Mouse (Mus musculus) forebrain, postnatal 0 days (tissue): ENCODE measurements around the gene Abhd17c. TPM values are rescaled to one million over a fixed set of nuclear protein-coding genes. Genes with fewer than 3 reads are reported as not detected.
"Not testable (repeated sequence)": the region's sequence is repeated elsewhere in the genome, so short reads cannot be mapped to it uniquely, and the experiment has no call there.

Source experiments
- ATAC-seq: fragments of 200-750 bp; cut with Nextera tagmentation; 2 replicates; pipeline ENCODE4 v1.8.0; 2017; ENCODE audit warnings: mild to moderate bottlenecking, moderate library complexity
- DNase-seq: peaks from one replicate; pipeline ENCODE4 v3.0.0-alpha.2; 2015
- H3K27ac ChIP-seq: fragments of 300-500 bp; sonication (generic); 2 replicates; pipeline ENCODE4 v1.5.1; 2014; ENCODE audit warnings: low read depth, mild to moderate bottlenecking, antibody characterized with exemption, low read length, moderate library complexity, mixed read lengths
- H3K27me3 ChIP-seq: fragments of 300-500 bp; sonication (generic); 2 replicates; pipeline ENCODE4 v1.6.1; 2014; ENCODE audit warnings: mild to moderate bottlenecking, low read length, mixed read lengths; ENCODE audit not compliant: insufficient read depth
- H3K36me3 ChIP-seq: fragments of 300-500 bp; sonication (generic); 2 replicates; pipeline ENCODE4 v1.6.1; 2014; ENCODE audit warnings: mild to moderate bottlenecking, moderate library complexity; ENCODE audit not compliant: insufficient read depth
- H3K4me1 ChIP-seq: fragments of 300-500 bp; sonication (generic); 2 replicates; pipeline ENCODE4 v1.6.1; 2014; ENCODE audit warnings: antibody characterized with exemption; ENCODE audit not compliant: insufficient read depth
- H3K4me2 ChIP-seq: fragments of 300-500 bp; sonication (generic); 2 replicates; pipeline ENCODE4 v1.6.1; 2014; ENCODE audit warnings: low read depth, mild to moderate bottlenecking, moderate library complexity
- H3K4me3 ChIP-seq: fragments of 300-500 bp; sonication (generic); 2 replicates; pipeline ENCODE4 v1.5.1; 2014; ENCODE audit warnings: low read depth, low read length, mixed read lengths
- H3K9ac ChIP-seq: fragments of 300-500 bp; sonication (generic); 2 replicates; pipeline ENCODE4 v1.6.1; 2014; ENCODE audit warnings: mild to moderate bottlenecking
- H3K9me3 ChIP-seq: fragments of 300-500 bp; sonication (generic); 2 replicates; pipeline ENCODE4 v1.6.1; 2016; ENCODE audit warnings: low read length
- CTCF ChIP-seq: sonication (generic); IDR thresholded peaks from 2 replicates; pipeline ENCODE4 v1.5.1; 2016; ENCODE audit warnings: antibody characterized with exemption, control low read depth, low read depth
- WGBS: fragments of 180-500 bp; shearing (Covaris S2); extraction: QIAGEN DNeasy Blood & Tissue Kit; methylation state at CpG from one replicate; pipeline ENCODE4 v1.1.7; 2014; 5-methylcytosine and 5-hydroxymethylcytosine counted together
- polyA plus RNA-seq: library from polyadenylated mRNA; unstranded; fragments of >200 nt; fragmentation: Nextera tagmentation; extraction: Ambion mirVana; gene quantifications from 2 replicates; pipeline ENCODE4 v1.2.1, GENCODE M21; 2015
- total RNA-seq: library from RNA; depleted of rRNA; stranded (reverse); fragments of >200 nt; gene quantifications from 2 replicates; pipeline ENCODE4 v1.2.3, GENCODE M21; 2014

Abhd17c gene
- total and polyA plus RNA-seq, 2 experiments from 2014 or later = 92.9 to 102 TPM

GRCm38 (mm10) chr7:84184703-84185102 lies 33.0 kb upstream of the Abhd17c start:
- DNase-seq = no peak

GRCm38 (mm10) chr7:84178809-84179208 lies 27.1 kb upstream of the Abhd17c start:
- H3K4me3 ChIP-seq, H3K27me3 ChIP-seq, H3K9me3 ChIP-seq, H3K27ac ChIP-seq, H3K4me1 ChIP-seq, H3K9ac ChIP-seq, ATAC-seq, DNase-seq, H3K4me2 ChIP-seq, H3K36me3 ChIP-seq: not testable (repeated sequence)
- 97% methylated on average over 2 of the region's 2 CpGs for WGBS

More at GRCm38 (mm10) chr7:84184703-84185102, 33.0 kb upstream of the Abhd17c start:
- Histone ChIP-seq H3K36me3 (no peaks in the 10 kb centered on the region), H3K4me1 (no peaks in the 10 kb centered on the region), H3K9ac (no peak overlapping the region), H3K4me2 (no peak overlapping the region), H3K9me3 (no peaks in the 10 kb centered on the region), H3K27ac (peak overlapping the region; percentile 55; the same call in 1 of the 2 replicates), H3K27me3 (no peaks in the 10 kb centered on the region), H3K4me3 (no peak overlapping the region)
- TF ChIP-seq CTCF = no peak
- WGBS = 74% methylated on average over 3 of the region's 3 CpGs
- ATAC-seq = no peak

- ATAC-seq (peak; percentile 92), DNase-seq (peak; percentile 71)
- Histone ChIP-seq H3K9ac (no peak overlapping the region), H3K36me3 (no peaks in the 10 kb centered on the region), H3K4me1 (no peaks in the 10 kb centered on the region), H3K27me3 (no peaks in the 10 kb centered on the region), H3K4me3 (no peak overlapping the region), H3K4me2 (no peak overlapping the region), H3K27ac (peak overlapping the region; percentile 60; the same call in 1 of the 2 replicates), H3K9me3 (no peaks in the 10 kb centered on the region)
- 52% methylated on average over 11 of the region's 11 CpGs for WGBS
- no peak for TF ChIP-seq CTCF
Observed at GRCm38 (mm10) chr7:84174655-84175448, 23.2 kb upstream of the Abhd17c start.

GRCm38 (mm10) chr7:84173394-84173793 lies 21.7 kb upstream of the Abhd17c start:
- Histone ChIP-seq H3K4me2 (no peak overlapping the region), H3K4me3 (no peak overlapping the region), H3K4me1 (no peaks in the 10 kb centered on the region), H3K27me3 (no peaks in the 10 kb centered on the region), H3K9ac (no peak overlapping the region), H3K36me3 (no peaks in the 10 kb centered on the region), H3K9me3 (no peaks in the 10 kb centered on the region), H3K27ac (no peak overlapping the region)
- 89% methylated on average over 4 of the region's 4 CpGs for WGBS
- TF ChIP-seq CTCF = no peak
- DNase-seq = no peak
- ATAC-seq = no peak

- no peak for TF ChIP-seq CTCF
- Histone ChIP-seq H3K4me2 (no peak overlapping the region), H3K27ac (no peak overlapping the region), H3K4me3 (no peak overlapping the region), H3K27me3 (no peaks in the 10 kb centered on the region), H3K9me3 (no peaks in the 10 kb centered on the region), H3K36me3 (no peaks in the 10 kb centered on the region), H3K4me1 (no peaks in the 10 kb centered on the region), H3K9ac (no peak overlapping the region)
- 89% methylated on average over 1 of the region's 1 CpGs for WGBS
- ATAC-seq = no peak
- no peak for DNase-seq
Observed at GRCm38 (mm10) chr7:84171177-84171787, 19.6 kb upstream of the Abhd17c start.

- TF ChIP-seq CTCF = no peak
- 84% methylated on average over 2 of the region's 2 CpGs for WGBS
Observed at GRCm38 (mm10) chr7:84168355-84168754, 16.7 kb upstream of the Abhd17c start.

GRCm38 (mm10) chr7:84166721-84167419 lies 15.2 kb upstream of the Abhd17c start:
- 80% methylated on average over 4 of the region's 4 CpGs for WGBS
- no peak for ATAC-seq

More at GRCm38 (mm10) chr7:84168355-84168754, 16.7 kb upstream of the Abhd17c start:
- no peaks in the 10 kb centered on the region for H3K4me1 ChIP-seq
- no peaks in the 10 kb centered on the region for H3K27me3 ChIP-seq
- no peaks in the 10 kb centered on the region for H3K36me3 ChIP-seq
- ATAC-seq = no peak
- no peak overlapping the region for H3K4me2 ChIP-seq
- H3K27ac ChIP-seq = no peak overlapping the region
- no peak overlapping the region for H3K4me3 ChIP-seq
- DNase-seq = no peak
- no peak overlapping the region for H3K9ac ChIP-seq
- H3K9me3 ChIP-seq = no peaks in the 10 kb centered on the region

More at GRCm38 (mm10) chr7:84166721-84167419, 15.2 kb upstream of the Abhd17c start:
- Histone ChIP-seq H3K4me1 (no peaks in the 10 kb centered on the region), H3K27ac (no peak overlapping the region), H3K9ac (no peak overlapping the region), H3K36me3 (no peaks in the 10 kb centered on the region), H3K9me3 (no peaks in the 10 kb centered on the region), H3K27me3 (no peaks in the 10 kb centered on the region), H3K4me3 (no peak overlapping the region), H3K4me2 (no peak overlapping the region)
- TF ChIP-seq CTCF = no peak
- DNase-seq = no peak
